Mouse (Mus musculus) ES-Bruce4 (cell line): Measurements from ENCODE around the gene Cers2. TPM values are rescaled to one million over a fixed set of nuclear protein-coding genes. Genes with fewer than 3 reads are reported as not detected.

Source experiments
- H3K27ac ChIP-seq: 2 replicates; pipeline ENCODE4 v1.5.1; 2012; ENCODE audit warnings: low read length, inconsistent platforms; ENCODE audit not compliant: insufficient read depth
- H3K27me3 ChIP-seq: 2 replicates; pipeline ENCODE4 v1.6.1; 2012; ENCODE audit warnings: mild to moderate bottlenecking, low read length, inconsistent platforms; ENCODE audit not compliant: control insufficient read depth, poor library complexity, insufficient read depth, severe bottlenecking
- H3K36me3 ChIP-seq: 2 replicates; pipeline ENCODE4 v1.6.1; 2012; ENCODE audit warnings: inconsistent platforms, mild to moderate bottlenecking, low read length, moderate library complexity; ENCODE audit not compliant: control insufficient read depth, poor library complexity, insufficient read depth, severe bottlenecking
- H3K4me1 ChIP-seq: one replicate; pipeline ENCODE4 v1.8.1; 2011; ENCODE audit warnings: low read length; ENCODE audit not compliant: control insufficient read depth, insufficient read depth
- H3K4me3 ChIP-seq: 2 replicates; pipeline ENCODE4 v1.5.1; 2011; ENCODE audit warnings: low read depth, mild to moderate bottlenecking, low read length
- H3K9ac ChIP-seq: 2 replicates; pipeline ENCODE4 v1.6.1; 2012; ENCODE audit warnings: low read depth, mild to moderate bottlenecking, inconsistent platforms; ENCODE audit not compliant: poor library complexity, severe bottlenecking
- H3K9me3 ChIP-seq: replicated peaks from 2 replicates; pipeline ENCODE4 v1.6.1; 2012; ENCODE audit warnings: mild to moderate bottlenecking, low read length, inconsistent platforms; ENCODE audit not compliant: control insufficient read depth, poor library complexity, insufficient read depth, severe bottlenecking
- CTCF ChIP-seq: IDR thresholded peaks from one replicate; pipeline ENCODE4 v1.8.1; 2011; ENCODE audit warnings: low read depth, low read length
- EP300 ChIP-seq: IDR thresholded peaks from 2 replicates; pipeline ENCODE4 v1.6.1; 2011; ENCODE audit warnings: low read depth, low read length; ENCODE audit not compliant: insufficient read depth
- POLR2A ChIP-seq: IDR thresholded peaks from one replicate; pipeline ENCODE4 v1.8.1; 2011; ENCODE audit warnings: low read length; ENCODE audit not compliant: insufficient read depth
- polyA plus RNA-seq: library from polyadenylated mRNA; stranded (reverse); fragments of >200 nt; gene quantifications from 2 replicates; pipeline ENCODE4 v1.2.4, GENCODE M21; 2011; ENCODE audit warnings: low read depth; ENCODE audit not compliant: missing spikeins, insufficient read depth, insufficient read length

Cers2 gene
- polyA plus RNA-seq, 1 experiment, result 99.9 TPM

- Histone ChIP-seq H3K27ac (no peak overlapping the region), H3K27me3 (no peaks in the 10 kb centered on the region), H3K9ac (no peak overlapping the region), H3K36me3 (peaks cover 7% of the 10 kb centered on the region; the same call in 1 of the 2 replicates), H3K9me3 (no peaks in the 10 kb centered on the region), H3K4me3 (no peak overlapping the region), H3K4me1 (peaks cover 6% of the 10 kb centered on the region)
- no peak for TF ChIP-seq EP300
- no peak for TF ChIP-seq POLR2A
Observed at GRCm38 (mm10) chr3:95298018-95298417, 16.6 kb upstream of the Cers2 start.

- Histone ChIP-seq H3K36me3 (no peaks in the 10 kb centered on the region), H3K9ac (no peak overlapping the region), H3K9me3 (no peaks in the 10 kb centered on the region), H3K27me3 (no peaks in the 10 kb centered on the region), H3K4me3 (no peak overlapping the region), H3K4me1 (no peaks in the 10 kb centered on the region), H3K27ac (no peak overlapping the region)
- no peak for TF ChIP-seq CTCF
- no peak for TF ChIP-seq EP300
- no peak for TF ChIP-seq POLR2A
Observed at GRCm38 (mm10) chr3:95301204-95301796, 13.3 kb upstream of the Cers2 start.

GRCm38 (mm10) chr3:95306244-95306643 is 8.3 kb upstream of the Cers2 start:
- Histone ChIP-seq H3K36me3 (no peaks in the 10 kb centered on the region), H3K27me3 (no peaks in the 10 kb centered on the region), H3K9me3 (no peaks in the 10 kb centered on the region), H3K4me3 (no peak overlapping the region), H3K9ac (no peak overlapping the region), H3K27ac (no peak overlapping the region), H3K4me1 (peaks cover 5% of the 10 kb centered on the region)
- TF ChIP-seq CTCF (no peak), EP300 (no peak), POLR2A (no peak)

GRCm38 (mm10) chr3:95307100-95307499 is 7.5 kb upstream of the Cers2 start, which contains the start of gene Anxa9:
Gene Anxa9, minus strand, starts transcription at chr3:95307176.
- H3K27me3 ChIP-seq, result no peaks in the 10 kb centered on the region
- TF ChIP-seq POLR2A, result no peak
- no peak for TF ChIP-seq EP300
- no peak for TF ChIP-seq CTCF
- H3K9ac ChIP-seq, result no peak within 1 kb of the TSS
- H3K36me3 ChIP-seq, result no peaks in the 10 kb centered on the region
- no peak within 1 kb of the TSS for H3K4me3 ChIP-seq
- peak within 1 kb of the TSS; percentile 68 for H3K27ac ChIP-seq
- H3K9me3 ChIP-seq, result no peaks in the 10 kb centered on the region
- peaks cover 5% of the 10 kb centered on the region for H3K4me1 ChIP-seq

GRCm38 (mm10) chr3:95310496-95310895 is 4.1 kb upstream of the Cers2 start:
- TF ChIP-seq POLR2A (no peak), EP300 (no peak), CTCF (no peak)
- Histone ChIP-seq H3K36me3 (no peaks in the 10 kb centered on the region), H3K4me3 (no peak overlapping the region), H3K27ac (no peak overlapping the region), H3K4me1 (peaks cover 5% of the 10 kb centered on the region), H3K27me3 (no peaks in the 10 kb centered on the region), H3K9me3 (no peaks in the 10 kb centered on the region), H3K9ac (no peak overlapping the region)

- H3K4me1 ChIP-seq, result peaks cover 5% of the 10 kb centered on the region
- no peaks in the 10 kb centered on the region for H3K36me3 ChIP-seq
- no peak overlapping the region for H3K9ac ChIP-seq
- TF ChIP-seq POLR2A (no peak), EP300 (no peak), CTCF (peak; percentile 33)
- H3K27me3 ChIP-seq, result no peaks in the 10 kb centered on the region
- H3K4me3 ChIP-seq, result no peak overlapping the region
- H3K27ac ChIP-seq, result no peak overlapping the region
- H3K9me3 ChIP-seq, result no peaks in the 10 kb centered on the region
Observed at GRCm38 (mm10) chr3:95310968-95311882, 3.4 kb upstream of the Cers2 start.
